Mouse (Mus musculus) embryonic facial prominence, embryonic 15.5 days (tissue): Measurements from ENCODE around the gene Ikbkg. TPM values are rescaled to one million over a fixed set of nuclear protein-coding genes. Genes with fewer than 3 reads are reported as not detected.
"Not testable (repeated sequence)": the region's sequence is repeated elsewhere in the genome, so short reads cannot be mapped to it uniquely, and the experiment has no call there.

ENCODE experiments used
- ATAC-seq: fragments of 200-750 bp; cut with Nextera tagmentation; 2 replicates; pipeline ENCODE4 v1.8.0; 2017; ENCODE audit warnings: low read depth, moderate TSS enrichment; ENCODE audit not compliant: insufficient number of reproducible peaks, low FRiP score, low TSS enrichment
- H3K27ac ChIP-seq: fragments of 300-500 bp; sonication (generic); replicated peaks from 2 replicates; pipeline ENCODE4 v1.5.1; 2015; ENCODE audit warnings: mild to moderate bottlenecking, inconsistent platforms
- H3K27me3 ChIP-seq: fragments of 300-500 bp; sonication (generic); 2 replicates; pipeline ENCODE4 v1.6.1; 2015; ENCODE audit warnings: inconsistent platforms
- H3K36me3 ChIP-seq: fragments of 300-500 bp; sonication (generic); 2 replicates; pipeline ENCODE4 v1.6.1; 2015; ENCODE audit warnings: mild to moderate bottlenecking, inconsistent platforms
- H3K4me1 ChIP-seq: fragments of 300-500 bp; sonication (generic); 2 replicates; pipeline ENCODE4 v1.6.1; 2015; ENCODE audit warnings: inconsistent platforms
- H3K4me2 ChIP-seq: fragments of 300-500 bp; sonication (generic); replicated peaks from 2 replicates; pipeline ENCODE4 v1.6.1; 2015; ENCODE audit warnings: mild to moderate bottlenecking, inconsistent platforms
- H3K4me3 ChIP-seq: fragments of 300-500 bp; sonication (generic); replicated peaks from 2 replicates; pipeline ENCODE4 v1.5.1; 2015; ENCODE audit warnings: mild to moderate bottlenecking, inconsistent platforms
- H3K9ac ChIP-seq: fragments of 300-500 bp; sonication (generic); 2 replicates; pipeline ENCODE4 v1.6.1; 2015; ENCODE audit warnings: inconsistent platforms
- H3K9me3 ChIP-seq: fragments of 300-500 bp; sonication (generic); replicated peaks from 2 replicates; pipeline ENCODE4 v1.6.1; 2016; ENCODE audit warnings: inconsistent platforms
- whole genome bisulfite sequencing: fragments of 180-500 bp; shearing (Covaris S2); methylation state at CpG from one replicate; pipeline ENCODE4 v1.1.7; 2015; 5-methylcytosine and 5-hydroxymethylcytosine counted together
- polyA plus RNA-seq: library from polyadenylated mRNA; unstranded; fragments of >200 nt; fragmentation: Nextera tagmentation; extraction: Ambion mirVana; gene quantifications from 2 replicates; pipeline ENCODE4 v1.2.1, GENCODE M21; 2015

The Ikbkg gene
- polyA plus RNA-seq, 1 experiment from 2014 or later, result 21.4 TPM

DNA sequence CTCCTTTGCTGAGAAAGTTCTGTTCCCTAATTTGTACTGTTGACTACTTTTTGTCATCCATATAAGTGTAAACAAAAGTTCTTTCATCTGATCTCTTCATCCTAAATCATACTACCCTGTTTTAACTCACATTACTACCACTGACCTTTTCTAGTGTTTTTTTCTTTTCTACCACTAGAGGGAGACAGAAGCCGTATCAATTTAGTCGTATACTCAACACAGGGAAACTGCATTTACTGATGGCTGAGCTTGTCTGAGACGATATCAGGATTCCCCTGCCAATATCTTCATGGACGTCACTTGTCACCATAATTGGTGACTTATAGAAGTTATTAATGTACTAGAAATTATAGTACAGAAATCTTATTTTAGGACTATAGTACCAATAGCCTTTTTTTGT is 59.7 kb downstream of the Ikbkg start:
- Histone ChIP-seq H3K9me3 (no peaks in the 10 kb centered on the region), H3K36me3 (0 out of 2 replicates have a peak, but pooled peaks cover 7% of the 10 kb centered on the region), H3K4me1 (no peaks in the 10 kb centered on the region), H3K9ac (no peak overlapping the region), H3K27ac (no peak overlapping the region), H3K4me3 (no peak overlapping the region), H3K4me2 (no peak overlapping the region), H3K27me3 (no peaks in the 10 kb centered on the region)
- 10% methylated on average over 4 of the region's 4 CpGs for WGBS
- no peak for ATAC-seq

DNA sequence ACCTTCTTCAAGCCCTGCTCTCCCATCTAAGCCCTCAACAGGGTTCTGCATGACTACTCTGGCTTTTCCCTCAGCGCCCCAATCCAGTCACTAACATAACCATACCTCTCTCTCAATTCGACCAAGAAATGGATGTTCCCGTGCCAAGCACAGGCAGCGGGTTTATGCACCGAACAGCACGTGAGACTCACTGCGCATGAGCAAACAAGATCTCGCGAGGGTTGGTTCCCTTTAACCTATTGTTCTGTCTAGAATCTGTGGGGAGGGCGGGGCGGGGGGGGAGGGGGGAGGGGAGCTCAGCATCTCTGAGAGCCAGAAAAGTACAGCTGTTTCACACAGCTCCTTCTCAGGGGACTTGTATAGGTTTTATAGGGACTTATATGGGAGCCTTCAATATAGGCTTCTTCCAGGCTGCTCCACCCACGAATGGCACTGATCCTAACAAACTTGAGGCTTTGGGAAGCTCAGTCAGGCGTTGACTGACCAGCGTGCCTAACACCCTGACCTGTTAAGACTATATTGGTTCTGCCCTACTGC is 88.3 kb downstream of the Ikbkg start, which contains the start of gene Gm6880:
TSS of gene Gm6880 (minus strand) at position 51 of the 537 bp plus-strand sequence.
- not testable (repeated sequence) for H3K4me1 ChIP-seq, H3K27me3 ChIP-seq, H3K9ac ChIP-seq, H3K4me2 ChIP-seq, H3K27ac ChIP-seq, H3K36me3 ChIP-seq, H3K9me3 ChIP-seq, ATAC-seq, H3K4me3 ChIP-seq
- WGBS, result 77% methylated on average over 10 of the region's 14 CpGs

DNA sequence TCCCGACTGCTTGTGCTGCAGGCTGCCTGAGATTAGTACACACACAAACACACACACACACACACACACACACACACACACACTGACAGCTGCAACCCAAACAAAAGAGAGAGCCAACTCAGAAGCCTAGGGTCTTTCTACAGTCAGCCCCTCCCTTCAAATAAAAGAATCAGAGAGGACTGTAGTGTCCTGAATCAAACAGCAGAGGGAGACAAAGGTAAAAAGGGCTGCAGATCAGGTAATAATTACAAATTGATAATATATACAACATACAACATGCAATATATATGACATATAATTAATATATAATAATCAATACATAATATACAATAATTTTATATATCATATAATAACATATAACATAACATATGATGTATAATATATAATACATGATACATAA is 104.0 kb downstream of the Ikbkg start:
- WGBS, result 73% methylated on average over 1 of the region's 1 CpGs
- no peak overlapping the region for H3K9ac ChIP-seq
- H3K4me3 ChIP-seq, result no peak overlapping the region
- H3K27me3 ChIP-seq, result no peaks in the 10 kb centered on the region
- no peak for ATAC-seq
- H3K4me1 ChIP-seq, result no peaks in the 10 kb centered on the region
- H3K27ac ChIP-seq, result no peak overlapping the region
- H3K9me3 ChIP-seq, result no peaks in the 10 kb centered on the region
- H3K4me2 ChIP-seq, result no peak overlapping the region
- no peaks in the 10 kb centered on the region for H3K36me3 ChIP-seq

Other genes starting within 250 kb of the Ikbkg start
- not detected in 2 replicates for gene Tex28, start 225.5 kb upstream of the Ikbkg start, polyA plus RNA-seq
- not detected in 2 replicates for gene Tktl1, start 216.0 kb upstream of the Ikbkg start, polyA plus RNA-seq
- 226 and 234 TPM in 2 replicates for gene Flna, start 143.5 kb upstream of the Ikbkg start, polyA plus RNA-seq
- gene Emd, start 138.6 kb upstream of the Ikbkg start, polyA plus RNA-seq, result 26.5 and 28.8 TPM in 2 replicates
- 678 and 798 TPM in 2 replicates for gene Rpl10, start 122.5 kb upstream of the Ikbkg start, polyA plus RNA-seq
- 98.0 and 103 TPM in 2 replicates for gene Taz, start 111.4 kb upstream of the Ikbkg start, polyA plus RNA-seq
- 16.8 and 20.1 TPM in 2 replicates for gene Dnase1l1, start 111.0 kb upstream of the Ikbkg start, polyA plus RNA-seq
- gene Atp6ap1, start 96.2 kb upstream of the Ikbkg start, polyA plus RNA-seq, result 158 and 160 TPM in 2 replicates
- gene Gdi1, start 88.3 kb upstream of the Ikbkg start, polyA plus RNA-seq, result 223 and 260 TPM in 2 replicates
- 66.6 and 68.3 TPM in 2 replicates for gene Fam50a, start 80.3 kb upstream of the Ikbkg start, polyA plus RNA-seq
- gene Plxna3, start 64.2 kb upstream of the Ikbkg start, polyA plus RNA-seq, result 20.2 and 21.5 TPM in 2 replicates
- 96.2 and 101 TPM in 2 replicates for gene Lage3, start 39.7 kb upstream of the Ikbkg start, polyA plus RNA-seq
- 76.4 and 78.5 TPM in 2 replicates for gene Ubl4a, start 20.1 kb upstream of the Ikbkg start, polyA plus RNA-seq
- gene Slc10a3, start 19.9 kb upstream of the Ikbkg start, polyA plus RNA-seq, result 20.9 and 23.4 TPM in 2 replicates
- 47.4 and 48.2 TPM in 2 replicates for gene Fam3a, start within 50 bp of the Ikbkg start, polyA plus RNA-seq
- gene G6pdx, start 35.9 kb downstream of the Ikbkg start, polyA plus RNA-seq, result 54.1 and 65.4 TPM in 2 replicates
- 0.84 TPM in 1 of 2 replicates, not detected in the other for gene Gm6880, start 88.1 kb downstream of the Ikbkg start, polyA plus RNA-seq
- not detected in 2 replicates for gene Olfr1326-ps1, start 181.6 kb downstream of the Ikbkg start, polyA plus RNA-seq
- 0.17 TPM in 1 of 2 replicates, not detected in the other for gene Olfr1325, start 199.4 kb downstream of the Ikbkg start, polyA plus RNA-seq